Mouse (Mus musculus): ENCODE data around the gene Galnt9. TPM values are rescaled to one million over a fixed set of nuclear protein-coding genes. Genes with fewer than 3 reads are reported as not detected.

The Galnt9 gene
- polyA plus RNA-seq, 1 experiment from 2014 or later = 3.4 TPM

DNA sequence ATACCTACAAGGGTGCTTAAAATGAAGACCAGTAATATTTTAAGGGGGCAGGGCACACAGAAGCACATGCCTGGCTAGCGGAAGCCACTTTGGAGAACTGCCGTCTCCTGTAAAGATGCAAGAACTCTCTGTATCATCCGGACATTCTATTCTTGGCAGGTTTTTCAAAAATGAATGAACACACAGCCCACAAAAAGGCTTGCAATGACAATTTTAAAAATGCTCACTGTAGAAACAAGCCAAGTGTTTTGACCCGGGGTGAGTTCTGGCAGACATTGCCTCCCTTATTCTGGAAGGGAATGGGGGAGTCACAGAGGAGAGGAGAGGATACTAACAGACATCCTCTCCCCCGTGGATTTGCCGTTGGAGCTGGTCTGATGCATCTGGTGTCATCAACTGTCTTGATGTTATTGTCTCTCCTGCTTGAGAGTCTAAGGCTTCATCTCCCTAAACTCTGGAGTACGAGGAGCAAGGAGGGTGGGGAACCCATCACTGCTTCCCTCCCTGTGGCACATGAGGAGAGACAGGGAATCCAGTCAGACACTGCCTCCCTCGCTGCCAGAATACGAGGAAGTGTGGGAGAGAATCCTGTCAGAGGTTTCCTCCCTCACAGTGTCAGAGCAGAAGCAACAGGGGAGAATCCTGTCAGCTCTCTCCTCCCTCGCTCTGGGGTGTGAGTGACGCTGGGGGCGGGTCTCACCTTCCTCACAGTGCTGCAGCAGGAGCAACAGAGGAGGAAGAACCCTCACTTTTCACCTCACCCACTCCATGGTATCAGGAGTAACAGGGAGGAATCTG lies 54.3 kb downstream of the Galnt9 start:
- no peak overlapping the region for H3K4me3 ChIP-seq
- no peaks in the 10 kb centered on the region for H3K9me3 ChIP-seq (replicated peaks)
- H3K36me3 ChIP-seq = no peaks in the 10 kb centered on the region
- no peaks in the 10 kb centered on the region; the same call in 1 of the 2 replicates for H3K4me1 ChIP-seq
- no peak for DNase-seq (ENCODE audit: low spot score)
- 41% methylated on average over 12 of the region's 12 CpGs for WGBS
- H3K27ac ChIP-seq (replicated peaks) = no peak overlapping the region
- peaks cover 5% of the 10 kb centered on the region; the same call in 1 of the 2 replicates for H3K27me3 ChIP-seq (ENCODE audit: low read depth, poor library complexity, severe bottlenecking)

DNA sequence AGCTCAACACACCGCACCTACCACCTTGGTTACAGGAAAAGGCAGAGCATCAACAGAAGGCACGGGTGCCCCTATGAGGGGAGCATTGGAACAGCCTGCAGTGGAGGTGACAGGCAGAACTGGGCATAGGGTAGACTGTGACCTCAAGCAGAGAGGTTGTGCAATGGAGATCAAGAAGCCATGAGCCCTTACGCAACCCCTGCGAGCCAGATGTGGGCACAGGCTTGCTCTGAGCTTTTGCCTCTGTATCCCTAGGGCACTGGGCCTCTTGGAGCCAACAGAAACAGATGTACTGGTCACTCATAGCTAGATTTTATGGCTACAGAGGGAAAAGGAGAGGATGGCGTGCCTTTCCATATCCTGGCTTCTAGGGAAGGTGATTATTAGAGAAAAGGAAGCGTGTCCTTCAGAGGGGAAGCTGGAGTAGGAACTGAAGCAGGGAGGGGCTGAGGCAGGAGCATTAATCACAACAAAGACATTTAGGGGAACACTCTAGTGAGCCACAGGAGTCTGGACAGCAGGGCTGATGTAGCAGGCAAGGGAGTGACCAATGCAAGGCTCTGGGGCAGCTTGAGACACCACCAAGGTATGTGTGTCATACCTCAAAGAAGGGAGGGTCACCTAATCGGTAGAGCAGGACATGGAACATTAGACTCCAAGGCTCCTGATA lies 59.0 kb downstream of the Galnt9 start:
- H3K27me3 ChIP-seq (ENCODE audit: low read depth, poor library complexity, severe bottlenecking) = peaks cover 5% of the 10 kb centered on the region; the same call in 1 of the 2 replicates
- no peak overlapping the region for H3K4me3 ChIP-seq
- 89% methylated on average over 7 of the region's 7 CpGs for WGBS
- no peaks in the 10 kb centered on the region for H3K9me3 ChIP-seq (replicated peaks)
- H3K27ac ChIP-seq (replicated peaks) = no peak overlapping the region
- H3K4me1 ChIP-seq = no peaks in the 10 kb centered on the region; the same call in 1 of the 2 replicates
- no peak for DNase-seq (ENCODE audit: low spot score)
- no peaks in the 10 kb centered on the region for H3K36me3 ChIP-seq

DNA sequence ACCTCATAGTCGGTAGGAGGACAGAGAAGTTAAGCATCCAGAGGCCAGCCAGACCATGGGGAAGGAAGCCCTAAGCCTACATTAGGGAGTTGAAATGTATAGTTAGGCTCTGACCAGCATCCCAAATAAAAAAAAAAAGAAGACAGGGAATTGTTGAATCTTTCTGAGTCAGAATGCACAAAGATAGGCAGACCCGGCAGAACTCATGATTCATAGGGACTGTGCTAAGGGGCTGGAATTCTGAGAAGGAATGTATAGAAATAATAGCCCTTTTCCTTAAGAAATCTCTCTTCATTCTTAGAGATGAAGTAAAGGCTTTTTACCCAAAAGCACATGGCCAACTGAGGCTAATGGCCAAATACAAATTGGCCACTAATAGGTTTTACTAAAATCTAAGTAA lies 60.2 kb downstream of the Galnt9 start:
- Histone ChIP-seq H3K9me3 (replicated peaks) (no peaks in the 10 kb centered on the region), H3K4me3 (no peak overlapping the region), H3K36me3 (no peaks in the 10 kb centered on the region), H3K27me3 (ENCODE audit: low read depth, poor library complexity, severe bottlenecking) (no peaks in the 10 kb centered on the region; the same call in 1 of the 2 replicates), H3K27ac (replicated peaks) (no peak overlapping the region), H3K4me1 (no peaks in the 10 kb centered on the region)
- 89% methylated on average over 2 of the region's 2 CpGs for WGBS
- no peak for DNase-seq (ENCODE audit: low spot score)

DNA sequence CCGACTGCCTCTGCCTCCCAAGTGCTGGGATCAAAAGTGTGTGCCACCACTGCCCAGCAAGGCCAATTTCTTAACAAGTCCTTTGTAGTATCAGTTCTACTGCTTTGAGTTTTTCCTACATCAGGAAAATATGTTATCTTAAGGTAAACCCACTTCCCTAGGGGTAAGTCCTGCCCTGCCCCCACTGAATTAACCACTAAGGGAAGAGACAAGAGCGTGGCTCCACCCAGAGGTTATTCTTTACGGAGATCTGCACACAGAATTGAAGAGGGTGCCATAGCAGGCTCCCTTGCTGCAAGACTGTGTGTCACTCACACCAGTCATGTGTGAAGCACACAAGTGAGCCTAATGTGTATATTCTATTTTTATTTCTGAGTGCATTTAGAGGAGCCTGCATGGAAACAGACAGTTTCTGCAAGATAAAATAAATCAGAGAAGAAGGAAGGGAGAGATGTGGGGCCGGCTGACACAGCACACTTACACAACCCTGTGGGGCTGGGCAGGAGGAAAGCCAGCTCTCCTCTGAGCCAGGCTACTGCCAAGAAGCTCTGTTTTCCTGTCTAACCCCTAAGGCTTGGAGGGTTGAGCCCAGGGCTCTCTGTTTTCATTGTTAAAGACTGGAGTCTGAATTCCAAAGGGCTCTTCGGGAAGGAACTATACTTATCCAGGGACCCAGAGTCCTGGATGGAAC lies 61.5 kb downstream of the Galnt9 start:
- Histone ChIP-seq H3K4me1 (0 out of 2 replicates have a peak, but pooled peaks cover 4% of the 10 kb centered on the region), H3K27ac (replicated peaks) (no peak overlapping the region), H3K9me3 (replicated peaks) (no peaks in the 10 kb centered on the region), H3K4me3 (no peak overlapping the region), H3K36me3 (no peaks in the 10 kb centered on the region), H3K27me3 (ENCODE audit: low read depth, poor library complexity, severe bottlenecking) (no peaks in the 10 kb centered on the region)
- no peak for DNase-seq (ENCODE audit: low spot score)
- WGBS = 67% methylated on average over 5 of the region's 5 CpGs

DNA sequence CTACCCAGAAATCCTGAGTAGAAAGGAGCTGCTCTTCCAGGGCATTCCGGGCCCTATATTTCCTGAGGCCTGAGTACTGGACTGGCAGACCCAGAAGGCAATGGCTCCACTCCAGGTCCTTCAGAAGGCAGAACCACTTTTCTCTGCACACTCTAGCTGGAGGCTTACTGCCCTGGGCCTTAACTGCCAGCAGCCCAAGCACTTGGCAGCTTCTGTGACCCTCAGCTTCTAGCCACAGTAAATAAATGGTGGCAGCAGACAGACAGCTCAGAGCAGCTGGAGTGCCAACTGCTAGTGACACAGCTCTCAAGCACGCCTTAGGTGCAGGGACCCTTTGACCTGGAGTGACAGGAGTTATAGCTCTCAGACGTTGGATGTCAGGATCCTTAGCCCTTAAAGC lies 63.6 kb downstream of the Galnt9 start:
- H3K4me3 ChIP-seq = no peak overlapping the region
- DNase-seq (ENCODE audit: low spot score) = no peak
- WGBS = 84% methylated on average over 3 of the region's 3 CpGs
- H3K27ac ChIP-seq (replicated peaks) = no peak overlapping the region
- H3K9me3 ChIP-seq (replicated peaks) = no peaks in the 10 kb centered on the region
- no peaks in the 10 kb centered on the region for H3K27me3 ChIP-seq (ENCODE audit: low read depth, poor library complexity, severe bottlenecking)
- 0 out of 2 replicates have a peak, but pooled peaks cover 4% of the 10 kb centered on the region for H3K4me1 ChIP-seq
- H3K36me3 ChIP-seq = no peaks in the 10 kb centered on the region

DNA sequence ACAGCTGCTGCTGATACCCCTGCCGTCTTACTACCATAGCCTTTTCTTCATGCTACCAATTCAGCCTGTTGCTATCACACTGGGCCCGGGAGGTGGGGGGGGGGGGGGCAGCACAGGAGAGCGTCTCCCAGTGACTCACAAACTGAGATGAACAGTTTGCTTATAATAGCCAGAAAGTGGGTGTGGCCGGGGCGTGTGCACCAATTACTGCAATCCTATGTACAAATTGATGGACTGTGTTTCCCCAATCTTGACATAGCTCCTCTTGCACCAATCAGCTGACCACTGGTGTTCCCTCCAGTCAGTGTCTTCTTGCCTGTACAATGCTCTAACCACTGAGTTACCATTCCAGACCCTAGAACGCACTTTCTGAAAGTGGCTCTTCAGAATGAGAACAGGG lies 64.2 kb downstream of the Galnt9 start:
- no peaks in the 10 kb centered on the region for H3K9me3 ChIP-seq (replicated peaks)
- H3K4me1 ChIP-seq = 0 out of 2 replicates have a peak, but pooled peaks cover 4% of the 10 kb centered on the region
- 79% methylated on average over 6 of the region's 6 CpGs for WGBS
- H3K27me3 ChIP-seq (ENCODE audit: low read depth, poor library complexity, severe bottlenecking) = no peaks in the 10 kb centered on the region
- H3K27ac ChIP-seq (replicated peaks) = no peak overlapping the region
- H3K4me3 ChIP-seq = no peak overlapping the region
- no peak for DNase-seq (ENCODE audit: low spot score)
- no peaks in the 10 kb centered on the region for H3K36me3 ChIP-seq

DNA sequence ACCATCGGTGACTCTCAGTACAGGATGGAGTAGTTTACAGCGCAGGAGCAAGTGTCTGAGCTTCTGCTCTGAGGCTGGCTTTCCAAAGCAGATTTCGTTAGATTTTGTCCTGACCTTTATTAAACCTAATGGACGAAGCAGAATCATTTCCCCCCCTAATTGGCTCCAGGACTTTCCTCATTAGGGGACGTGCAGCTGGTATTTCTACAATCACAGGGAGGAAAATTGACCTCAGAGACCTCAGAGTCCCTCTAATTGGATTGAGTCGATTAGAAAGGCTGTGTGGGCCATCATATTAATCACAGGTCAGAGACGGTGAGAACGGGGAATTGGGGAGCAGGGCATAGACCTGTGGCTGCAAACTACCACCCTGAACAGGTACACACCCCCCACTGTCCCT lies 64.8 kb downstream of the Galnt9 start:
- H3K36me3 ChIP-seq = no peaks in the 10 kb centered on the region
- H3K4me1 ChIP-seq = 0 out of 2 replicates have a peak, but pooled peaks cover 4% of the 10 kb centered on the region
- no peak overlapping the region for H3K27ac ChIP-seq (replicated peaks)
- no peak overlapping the region for H3K4me3 ChIP-seq
- H3K9me3 ChIP-seq (replicated peaks) = no peaks in the 10 kb centered on the region
- no peak for DNase-seq (ENCODE audit: low spot score)
- 65% methylated on average over 8 of the region's 8 CpGs for WGBS
- H3K27me3 ChIP-seq (ENCODE audit: low read depth, poor library complexity, severe bottlenecking) = no peaks in the 10 kb centered on the region

DNA sequence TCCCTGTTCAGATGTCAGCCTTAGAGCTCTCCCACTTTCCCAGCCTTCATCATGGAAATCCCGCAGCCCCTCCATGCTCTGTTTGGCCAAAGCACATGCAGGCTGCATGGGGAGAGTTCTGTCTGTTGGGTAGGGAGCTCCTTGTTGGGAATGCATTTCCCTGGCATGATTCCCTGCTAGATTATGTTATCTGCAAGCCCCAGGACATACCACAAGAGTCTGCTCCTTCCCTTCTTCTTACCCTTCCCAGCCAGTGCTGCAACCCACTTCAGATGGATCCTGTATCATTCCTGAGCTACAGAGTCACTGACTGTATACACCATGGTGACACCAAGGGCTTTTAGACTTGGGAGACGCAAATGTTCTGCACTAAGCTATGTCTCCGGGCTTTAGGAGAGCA lies 65.3 kb downstream of the Galnt9 start:
- Histone ChIP-seq H3K36me3 (no peaks in the 10 kb centered on the region), H3K4me3 (no peak overlapping the region), H3K27ac (replicated peaks) (no peak overlapping the region), H3K4me1 (0 out of 2 replicates have a peak, but pooled peaks cover 4% of the 10 kb centered on the region), H3K9me3 (replicated peaks) (no peaks in the 10 kb centered on the region), H3K27me3 (ENCODE audit: low read depth, poor library complexity, severe bottlenecking) (no peaks in the 10 kb centered on the region)
- 87% methylated on average over 3 of the region's 3 CpGs for WGBS
- no peak for DNase-seq (ENCODE audit: low spot score)

DNA sequence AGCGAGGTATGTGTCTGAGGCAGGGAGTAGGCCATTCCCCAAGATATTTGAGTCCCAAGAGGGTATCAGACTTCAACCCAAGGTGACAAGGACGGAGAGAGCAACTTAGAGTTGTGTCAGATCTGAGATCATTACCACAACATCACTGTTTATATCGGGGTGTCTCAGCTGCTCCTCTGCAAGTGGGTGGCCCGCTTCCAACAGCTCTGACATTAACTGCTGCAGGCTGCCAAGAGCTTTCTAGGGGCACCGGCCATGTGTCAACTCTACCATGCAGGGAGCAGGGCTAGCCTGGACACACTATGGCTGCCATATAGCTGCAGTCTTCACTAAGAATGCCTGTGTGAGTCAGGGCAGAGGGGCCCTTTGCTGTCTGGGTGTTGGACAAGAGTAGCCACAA lies 65.7 kb downstream of the Galnt9 start:
- DNase-seq (ENCODE audit: low spot score) = no peak
- no peaks in the 10 kb centered on the region for H3K36me3 ChIP-seq
- H3K4me1 ChIP-seq = 0 out of 2 replicates have a peak, but pooled peaks cover 4% of the 10 kb centered on the region
- no peaks in the 10 kb centered on the region for H3K9me3 ChIP-seq (replicated peaks)
- 86% methylated on average over 5 of the region's 5 CpGs for WGBS
- no peaks in the 10 kb centered on the region for H3K27me3 ChIP-seq (ENCODE audit: low read depth, poor library complexity, severe bottlenecking)
- no peak overlapping the region for H3K27ac ChIP-seq (replicated peaks)
- no peak overlapping the region for H3K4me3 ChIP-seq

DNA sequence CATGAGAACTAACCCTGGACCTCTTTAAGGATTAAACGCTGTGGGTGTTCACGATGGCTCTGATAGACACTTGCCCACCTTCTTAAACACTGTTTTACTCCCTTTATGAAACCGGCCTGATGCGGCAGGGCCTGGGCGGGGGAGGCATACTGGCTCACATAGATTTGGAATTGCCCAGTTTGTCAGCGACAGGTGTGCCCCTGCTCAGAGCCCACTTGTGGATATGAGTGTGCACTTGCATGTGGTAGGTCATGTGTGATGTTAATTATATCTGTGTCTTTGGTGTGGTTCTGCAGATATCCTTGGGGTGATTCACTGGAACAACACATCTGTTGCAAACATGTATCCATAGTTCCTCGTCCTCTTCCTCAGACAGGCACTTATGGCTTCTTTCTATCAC lies 66.3 kb downstream of the Galnt9 start:
- H3K9me3 ChIP-seq (replicated peaks) = no peaks in the 10 kb centered on the region
- H3K4me1 ChIP-seq = 0 out of 2 replicates have a peak, but pooled peaks cover 4% of the 10 kb centered on the region
- WGBS = 86% methylated on average over 7 of the region's 7 CpGs
- DNase-seq (ENCODE audit: low spot score) = no peak
- H3K4me3 ChIP-seq = no peak overlapping the region
- H3K27ac ChIP-seq (replicated peaks) = no peak overlapping the region
- no peaks in the 10 kb centered on the region for H3K27me3 ChIP-seq (ENCODE audit: low read depth, poor library complexity, severe bottlenecking)
- H3K36me3 ChIP-seq = no peaks in the 10 kb centered on the region

DNA sequence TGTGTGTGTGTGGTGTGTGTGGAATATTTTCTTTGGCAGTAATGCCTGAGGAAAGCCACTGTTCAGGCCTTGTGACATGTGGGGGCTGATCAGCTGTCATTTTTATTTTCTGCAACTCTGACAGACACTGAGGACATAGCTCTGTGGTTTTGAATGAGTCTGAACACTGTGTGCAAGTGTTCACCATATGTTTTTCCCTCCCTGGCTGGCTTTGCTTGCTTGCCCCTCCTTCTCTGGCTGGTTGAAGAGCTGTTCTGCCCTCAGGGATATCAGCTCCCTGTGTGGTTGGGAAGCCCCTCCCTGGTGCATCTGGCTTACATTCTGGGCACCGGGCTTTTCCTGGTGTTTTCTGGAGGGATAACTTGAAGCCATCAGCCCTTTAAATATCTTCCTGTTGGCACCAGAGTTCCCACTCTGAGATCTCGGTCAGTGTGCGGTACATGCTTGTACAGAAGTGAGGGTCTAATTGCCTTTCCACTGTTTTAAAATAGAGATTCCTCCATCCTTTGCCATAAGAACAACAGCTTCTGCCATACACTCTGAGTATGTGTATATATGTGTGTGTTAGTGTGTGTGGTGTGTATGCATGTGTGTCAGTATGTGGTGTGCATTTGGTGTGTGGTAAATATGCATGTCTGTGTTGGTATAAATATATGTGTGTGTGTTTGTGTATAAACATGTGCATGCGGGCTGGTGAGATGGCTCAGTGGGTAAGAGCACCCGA lies 67.4 kb downstream of the Galnt9 start:
- no peak overlapping the region for H3K4me3 ChIP-seq
- H3K4me1 ChIP-seq = 0 out of 2 replicates have a peak, but pooled peaks cover 4% of the 10 kb centered on the region
- H3K36me3 ChIP-seq = no peaks in the 10 kb centered on the region
- DNase-seq (ENCODE audit: low spot score) = no peak
- WGBS = 85% methylated on average over 5 of the region's 5 CpGs
- H3K27me3 ChIP-seq (ENCODE audit: low read depth, poor library complexity, severe bottlenecking) = no peaks in the 10 kb centered on the region
- no peaks in the 10 kb centered on the region for H3K9me3 ChIP-seq (replicated peaks)
- H3K27ac ChIP-seq (replicated peaks) = no peak overlapping the region

DNA sequence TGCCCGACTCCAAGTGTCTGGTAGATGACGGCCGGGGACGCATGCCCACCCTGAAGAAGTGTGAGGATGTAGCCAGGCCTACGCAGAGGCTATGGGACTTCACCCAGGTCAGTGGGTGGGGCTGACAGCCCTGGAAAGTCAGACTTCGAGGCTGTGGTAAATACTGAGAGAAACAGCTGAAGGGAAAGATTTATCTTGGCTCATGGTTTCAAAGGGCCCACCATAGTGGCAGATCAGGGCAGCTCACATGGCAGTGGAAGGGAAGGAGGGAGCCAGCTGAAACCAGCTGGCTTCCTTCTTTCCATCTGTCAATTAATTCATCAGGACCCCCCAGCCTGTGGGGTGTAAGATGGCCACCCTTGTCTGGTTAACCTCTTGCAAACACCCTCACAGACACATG lies 75.1 kb downstream of the Galnt9 start:
- H3K9me3 ChIP-seq (replicated peaks) = no peaks in the 10 kb centered on the region

More for the DNA sequence above, 75.1 kb downstream of the Galnt9 start:
- Histone ChIP-seq H3K27ac (replicated peaks) (no peak overlapping the region), H3K27me3 (ENCODE audit: low read depth, poor library complexity, severe bottlenecking) (no peaks in the 10 kb centered on the region), H3K4me1 (no peaks in the 10 kb centered on the region), H3K36me3 (no peaks in the 10 kb centered on the region), H3K4me3 (no peak overlapping the region)
- 92% methylated on average over 6 of the region's 6 CpGs for WGBS
- no peak for DNase-seq (ENCODE audit: low spot score)

Data from midbrain, embryonic 10.5 days (tissue).